Mouse (Mus musculus) kidney, postnatal 10 days (tissue): ENCODE results near the gene Mxi1.

Source experiments
- DNase-seq: peaks from one replicate; pipeline ENCODE4 v3.0.0; 2021; ENCODE audit warnings: mixed read lengths

The Mxi1 gene

GRCm38 (mm10) chr19:53303382-53303781 lies 6.9 kb upstream of the Mxi1 start:
- DNase-seq = no peak

GRCm38 (mm10) chr19:53305621-53306020 lies 4.7 kb upstream of the Mxi1 start:
- DNase-seq = no peak

DNA sequence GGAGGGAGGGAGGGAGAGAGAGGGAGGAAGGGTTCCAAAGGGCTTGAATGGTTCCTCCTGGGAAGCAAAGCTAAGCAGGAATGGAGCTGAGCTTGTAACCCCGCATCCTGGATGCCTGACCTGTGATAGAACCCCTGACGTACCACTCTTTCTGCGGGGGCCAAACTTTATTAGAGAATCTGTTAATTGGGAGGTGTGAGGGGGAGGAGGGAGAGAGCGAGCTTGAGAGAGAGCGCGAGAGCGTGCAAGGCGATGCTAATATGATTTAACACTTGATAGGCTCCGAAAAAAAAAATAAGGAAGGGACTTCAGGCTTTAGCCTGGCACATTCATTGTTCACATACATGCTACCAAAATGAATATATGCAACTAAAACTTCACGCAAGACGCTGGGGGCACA lies 3.6 kb upstream of the Mxi1 start:
- DNase-seq = no peak

- no peak for DNase-seq
Observed at GRCm38 (mm10) chr19:53307219-53307618, 3.1 kb upstream of the Mxi1 start.

GRCm38 (mm10) chr19:53309631-53310030 lies 687 bp upstream of the Mxi1 start:
- DNase-seq = no peak

DNA sequence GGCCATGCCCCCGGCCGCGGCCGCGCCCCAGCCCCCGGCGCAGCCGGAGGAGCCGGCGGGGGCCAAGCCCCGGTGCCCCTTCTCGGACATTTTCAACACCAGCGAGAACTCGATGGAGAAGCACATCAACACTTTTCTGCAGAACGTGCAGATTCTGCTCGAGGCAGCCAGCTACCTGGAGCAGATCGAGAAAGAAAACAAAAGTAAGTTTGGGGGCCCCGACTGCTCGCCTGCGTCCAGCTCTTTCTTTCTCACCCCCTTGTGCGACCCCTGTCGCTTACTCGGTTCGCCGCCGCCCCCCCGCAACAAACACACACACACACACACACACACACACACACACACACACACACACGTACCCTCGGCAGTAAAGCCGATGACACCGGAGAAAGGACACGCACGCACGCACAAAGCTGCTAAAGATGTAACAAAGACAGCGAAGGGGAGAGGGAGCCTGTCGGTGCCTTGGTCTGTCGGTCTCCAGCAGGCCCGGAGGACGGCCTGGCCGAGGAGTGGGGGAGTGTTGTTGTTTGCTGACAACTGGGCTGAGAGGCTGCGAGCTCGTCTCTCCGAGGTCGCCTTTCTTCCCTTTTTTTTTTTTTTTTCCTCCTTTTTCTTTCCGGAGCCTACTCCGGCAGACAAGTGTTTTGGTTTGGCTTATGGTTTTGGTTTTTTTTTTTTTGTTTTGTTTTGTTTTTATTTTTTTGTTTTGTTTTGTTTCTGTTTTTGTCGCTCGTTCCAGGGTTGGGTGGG lies 629 bp downstream of the Mxi1 start:
- DNase-seq = peak; percentile 67

DNA sequence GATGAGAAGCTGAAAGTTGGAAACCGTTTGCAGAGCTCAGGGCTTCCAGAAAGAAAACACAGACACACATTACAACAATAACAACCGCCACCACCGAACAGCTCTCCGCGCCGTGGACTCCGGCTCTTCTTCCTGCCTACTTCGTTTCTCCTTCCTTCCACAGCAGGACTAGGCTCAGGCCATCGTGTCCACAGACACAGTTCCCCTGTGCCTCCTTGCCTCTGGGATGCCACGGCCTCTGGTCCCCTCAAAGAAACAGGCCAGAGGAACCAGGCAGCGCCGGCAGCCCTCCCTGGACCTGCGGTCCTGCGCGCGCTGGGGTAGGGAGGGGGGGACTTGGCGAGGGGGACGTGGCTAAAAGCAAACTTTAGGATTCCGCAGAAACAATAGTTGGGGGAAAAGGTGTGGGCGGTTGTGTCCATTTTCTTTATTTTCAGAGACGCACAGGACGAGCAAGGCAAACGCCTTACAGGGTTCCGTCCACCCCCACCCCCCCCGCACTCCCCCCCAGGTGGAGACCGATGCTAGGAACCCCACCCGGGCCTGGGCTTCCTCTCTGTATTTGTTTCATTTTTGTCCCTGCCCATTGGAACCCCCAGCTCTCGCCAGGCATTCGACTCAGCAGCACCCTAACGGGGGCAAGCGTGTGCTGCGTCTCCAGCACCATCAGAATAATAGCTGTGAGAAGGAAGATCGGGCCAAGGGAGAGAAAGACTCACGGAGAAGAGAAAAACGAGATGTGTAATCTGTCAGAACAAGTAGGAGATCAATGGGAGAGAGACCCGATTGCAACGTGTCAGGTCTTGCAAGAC lies 1.4 kb downstream of the Mxi1 start:
- DNase-seq = peak; percentile 63

- peak; percentile 79 for DNase-seq
Observed at GRCm38 (mm10) chr19:53312336-53312871, 2.1 kb downstream of the Mxi1 start.

GRCm38 (mm10) chr19:53312951-53313683 lies 2.8 kb downstream of the Mxi1 start:
- DNase-seq = peak; percentile 82

DNA sequence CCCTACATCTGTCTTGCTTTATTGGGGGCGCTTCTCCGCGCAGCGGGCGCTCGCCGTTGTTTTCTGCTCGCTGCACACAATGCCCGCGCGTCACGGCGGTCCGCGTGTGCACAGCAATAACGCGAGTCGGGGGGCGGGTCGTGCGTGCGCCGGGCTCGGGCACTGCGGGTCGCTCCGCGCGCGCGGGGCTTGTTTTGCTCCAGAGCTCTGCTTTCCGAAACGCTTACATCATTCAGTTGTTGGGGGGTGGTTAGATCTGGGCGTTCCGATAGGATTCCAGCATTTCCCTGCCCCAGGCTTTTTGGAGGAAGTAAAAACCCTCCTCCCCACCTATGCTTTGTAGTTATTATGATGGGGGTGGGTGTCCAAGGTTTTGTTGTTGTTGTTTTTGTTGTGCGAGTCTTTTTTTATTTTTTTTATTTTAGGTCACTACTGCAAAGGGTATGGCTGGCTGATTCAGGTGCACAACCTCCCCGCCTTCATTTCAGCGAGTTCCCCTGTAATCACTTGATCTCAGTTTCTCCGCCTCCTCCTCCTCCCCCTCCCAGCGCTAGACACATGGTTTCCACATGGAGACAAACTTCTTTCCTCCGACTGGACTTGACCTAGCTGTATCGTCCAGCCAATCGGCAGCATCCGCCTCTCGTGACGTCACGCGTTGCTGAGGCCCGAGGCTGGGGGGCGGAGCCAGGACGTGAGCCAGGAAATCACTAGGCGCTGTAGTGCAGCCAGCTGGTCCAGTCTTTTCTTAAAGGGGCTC lies 3.5 kb downstream of the Mxi1 start:
- DNase-seq = peak; percentile 99

GRCm38 (mm10) chr19:53314530-53315208 lies 4.4 kb downstream of the Mxi1 start:
- DNase-seq = no peak

- no peak for DNase-seq
Observed at GRCm38 (mm10) chr19:53315209-53315654, 4.9 kb downstream of the Mxi1 start.

GRCm38 (mm10) chr19:53316105-53316504 lies 5.8 kb downstream of the Mxi1 start:
- DNase-seq = no peak

DNA sequence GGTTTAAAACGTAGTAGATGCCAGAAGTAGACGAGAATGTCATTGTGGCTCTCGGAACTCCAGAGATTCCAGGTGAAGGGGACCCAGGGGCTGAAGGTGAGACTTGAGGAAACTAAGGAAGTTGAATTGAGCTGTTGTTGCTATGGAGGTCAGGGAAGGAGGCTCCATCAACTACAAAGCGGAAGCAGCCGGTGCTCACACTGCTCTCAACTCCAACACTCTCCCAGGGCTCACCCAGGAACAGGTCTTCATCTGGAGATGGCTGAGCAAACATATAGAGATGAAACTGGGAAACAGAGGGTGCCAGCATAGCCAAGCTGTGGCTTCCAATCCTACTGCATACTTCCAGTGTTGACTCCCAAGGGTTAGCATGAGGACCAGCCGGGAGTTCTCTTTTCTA lies 6.6 kb downstream of the Mxi1 start:
- no peak for DNase-seq

GRCm38 (mm10) chr19:53318143-53319132 lies 8.1 kb downstream of the Mxi1 start:
- no peak for DNase-seq

DNA sequence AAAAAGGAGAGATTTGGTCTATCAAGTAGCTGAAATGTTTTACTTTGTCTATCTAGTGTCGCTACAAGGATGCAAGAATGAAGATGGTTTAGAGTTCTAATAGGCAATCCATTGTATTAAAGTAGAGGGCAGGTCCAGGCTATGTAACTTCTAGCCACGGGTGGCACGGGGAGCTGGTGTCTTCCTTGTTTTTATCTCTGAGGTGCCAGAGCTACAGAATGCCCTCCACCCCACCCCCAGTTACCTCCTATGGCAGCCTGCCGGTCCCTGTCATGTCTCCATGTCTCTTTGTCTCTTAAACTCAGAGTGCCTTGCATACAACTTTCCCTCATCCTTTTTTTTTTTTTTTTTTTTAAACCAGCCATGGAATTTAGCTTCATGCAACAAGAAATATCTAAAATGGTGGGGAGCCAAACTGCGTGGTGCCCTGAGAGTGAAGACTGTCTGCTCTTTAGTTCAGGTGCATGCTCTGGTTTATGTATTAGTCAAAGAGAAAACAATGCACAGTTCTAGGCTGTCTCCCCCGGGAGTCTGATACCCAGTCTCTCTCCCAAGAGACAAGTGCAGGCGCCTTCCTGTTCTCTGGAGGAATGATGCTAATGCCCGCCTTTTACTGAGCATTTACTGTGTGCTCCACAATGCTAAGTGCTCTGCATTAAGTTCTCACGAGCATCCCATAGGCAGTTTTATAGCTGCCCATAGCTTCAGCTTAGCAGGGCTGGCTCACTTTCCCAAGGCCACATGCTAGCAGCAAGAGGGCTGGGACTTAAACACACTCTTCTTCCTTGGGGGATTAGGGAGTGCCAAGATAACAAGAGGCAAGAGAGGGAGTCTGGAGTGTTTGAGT lies 10.2 kb downstream of the Mxi1 start:
- DNase-seq = no peak

DNA sequence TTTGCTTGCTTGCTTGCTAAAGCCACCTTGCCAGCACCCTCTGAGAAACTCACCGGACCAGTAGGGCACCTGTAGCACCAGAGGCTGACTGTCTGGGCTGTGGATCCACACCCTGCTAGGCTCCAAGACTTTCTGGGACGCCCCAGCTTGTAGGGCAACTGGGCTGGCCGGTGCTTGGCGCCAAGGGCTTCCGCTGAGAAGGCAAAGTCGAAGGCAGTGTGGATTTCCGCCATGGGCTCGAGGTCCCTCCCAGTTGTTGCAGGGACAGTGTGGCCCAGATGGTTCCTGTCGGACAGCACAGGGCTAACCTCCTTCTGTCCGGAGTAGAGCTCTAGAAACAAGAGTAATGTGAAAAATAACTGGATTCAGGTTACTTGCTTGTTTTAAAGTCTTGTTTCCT lies 11.0 kb downstream of the Mxi1 start:
- DNase-seq = peak; percentile 75

GRCm38 (mm10) chr19:53322438-53323048 lies 12.2 kb downstream of the Mxi1 start:
- no peak for DNase-seq

DNA sequence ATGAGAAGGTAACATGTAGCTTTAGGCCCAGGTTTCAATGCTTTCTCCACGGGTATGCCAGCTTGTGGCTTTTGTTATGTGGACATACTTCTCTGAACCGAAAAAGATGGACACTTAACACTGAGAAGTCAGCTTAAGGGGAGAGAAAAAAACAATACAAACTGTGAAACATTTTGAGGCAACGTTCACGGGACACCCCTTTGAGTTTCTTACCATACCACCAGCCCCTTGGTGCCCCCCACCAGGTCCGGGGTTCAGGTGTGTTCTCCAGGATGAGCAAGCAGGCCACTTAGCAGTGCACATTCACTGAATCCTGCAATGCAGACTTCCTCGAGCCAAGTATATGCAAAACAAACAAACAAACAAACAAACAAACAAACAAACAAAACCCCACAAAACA lies 14.5 kb downstream of the Mxi1 start:
- no peak for DNase-seq
